Mouse (Mus musculus): ENCODE data around the gene Il12rb1. TPM values are rescaled to one million over a fixed set of nuclear protein-coding genes. Genes with fewer than 3 reads are reported as not detected.

Gene Il12rb1
- polyA plus RNA-seq, 1 experiment from 2014 or later, result 0.45 TPM

- no peak overlapping the region for H3K4me3 ChIP-seq (replicated peaks; ENCODE audit: low read depth, low read length)
- no peak for ATAC-seq (ENCODE audit: low FRiP score, low TSS enrichment)
- no peaks in the 10 kb centered on the region for H3K9me3 ChIP-seq (ENCODE audit: control insufficient read depth, low read length)
- H3K4me2 ChIP-seq (ENCODE audit: low read length), result no peak overlapping the region
- no peak overlapping the region for H3K9ac ChIP-seq (replicated peaks; ENCODE audit: low read length)
- peaks cover 13% of the 10 kb centered on the region for H3K4me1 ChIP-seq (ENCODE audit: control insufficient read depth, insufficient read depth, low read length)
- H3K36me3 ChIP-seq (ENCODE audit: control insufficient read depth, insufficient read depth, low read length), result peaks cover 18% of the 10 kb centered on the region
- no peak for DNase-seq
- WGBS, result 92% methylated on average over 41 of the region's 41 CpGs
- H3K27ac ChIP-seq (replicated peaks; ENCODE audit: low read depth, low read length), result no peak overlapping the region
- H3K27me3 ChIP-seq (ENCODE audit: control insufficient read depth, insufficient read depth, low read length), result no peaks in the 10 kb centered on the region
Observed at GRCm38 (mm10) chr8:70852595-70853231, 44.5 kb downstream of the Il12rb1 start.

GRCm38 (mm10) chr8:70853863-70854262, 45.6 kb downstream of the Il12rb1 start:
- Histone ChIP-seq H3K9ac (replicated peaks; ENCODE audit: low read length) (no peak overlapping the region), H3K27me3 (ENCODE audit: control insufficient read depth, insufficient read depth, low read length) (no peaks in the 10 kb centered on the region)
- 89% methylated on average over 2 of the region's 2 CpGs for WGBS

GRCm38 (mm10) chr8:70856028-70856427, 47.8 kb downstream of the Il12rb1 start:
- DNase-seq (no peak), ATAC-seq (ENCODE audit: low FRiP score, low TSS enrichment) (no peak)
- H3K9ac ChIP-seq (replicated peaks; ENCODE audit: low read length), result no peak overlapping the region
- peak overlapping the region; percentile 79 for H3K4me2 ChIP-seq (ENCODE audit: low read length)
- WGBS, result 72% methylated on average over 5 of the region's 5 CpGs
- peaks cover 9% of the 10 kb centered on the region; the same call in 1 of the 2 replicates for H3K36me3 ChIP-seq (ENCODE audit: control insufficient read depth, insufficient read depth, low read length)
- H3K4me3 ChIP-seq (replicated peaks; ENCODE audit: low read depth, low read length), result no peak overlapping the region
- H3K9me3 ChIP-seq (ENCODE audit: control insufficient read depth, low read length), result no peaks in the 10 kb centered on the region
- no peaks in the 10 kb centered on the region for H3K27me3 ChIP-seq (ENCODE audit: control insufficient read depth, insufficient read depth, low read length)
- no peak overlapping the region for H3K27ac ChIP-seq (replicated peaks; ENCODE audit: low read depth, low read length)
- H3K4me1 ChIP-seq (ENCODE audit: control insufficient read depth, insufficient read depth, low read length), result peaks cover 23% of the 10 kb centered on the region

More at GRCm38 (mm10) chr8:70853863-70854262, 45.6 kb downstream of the Il12rb1 start:
- ATAC-seq (ENCODE audit: low FRiP score, low TSS enrichment) (no peak), DNase-seq (no peak)
- no peak overlapping the region for H3K4me3 ChIP-seq (replicated peaks; ENCODE audit: low read depth, low read length)
- no peaks in the 10 kb centered on the region for H3K9me3 ChIP-seq (ENCODE audit: control insufficient read depth, low read length)
- H3K4me1 ChIP-seq (ENCODE audit: control insufficient read depth, insufficient read depth, low read length), result peaks cover 23% of the 10 kb centered on the region
- peaks cover 12% of the 10 kb centered on the region for H3K36me3 ChIP-seq (ENCODE audit: control insufficient read depth, insufficient read depth, low read length)
- H3K27ac ChIP-seq (replicated peaks; ENCODE audit: low read depth, low read length), result no peak overlapping the region
- H3K4me2 ChIP-seq (ENCODE audit: low read length), result no peak overlapping the region

DNA sequence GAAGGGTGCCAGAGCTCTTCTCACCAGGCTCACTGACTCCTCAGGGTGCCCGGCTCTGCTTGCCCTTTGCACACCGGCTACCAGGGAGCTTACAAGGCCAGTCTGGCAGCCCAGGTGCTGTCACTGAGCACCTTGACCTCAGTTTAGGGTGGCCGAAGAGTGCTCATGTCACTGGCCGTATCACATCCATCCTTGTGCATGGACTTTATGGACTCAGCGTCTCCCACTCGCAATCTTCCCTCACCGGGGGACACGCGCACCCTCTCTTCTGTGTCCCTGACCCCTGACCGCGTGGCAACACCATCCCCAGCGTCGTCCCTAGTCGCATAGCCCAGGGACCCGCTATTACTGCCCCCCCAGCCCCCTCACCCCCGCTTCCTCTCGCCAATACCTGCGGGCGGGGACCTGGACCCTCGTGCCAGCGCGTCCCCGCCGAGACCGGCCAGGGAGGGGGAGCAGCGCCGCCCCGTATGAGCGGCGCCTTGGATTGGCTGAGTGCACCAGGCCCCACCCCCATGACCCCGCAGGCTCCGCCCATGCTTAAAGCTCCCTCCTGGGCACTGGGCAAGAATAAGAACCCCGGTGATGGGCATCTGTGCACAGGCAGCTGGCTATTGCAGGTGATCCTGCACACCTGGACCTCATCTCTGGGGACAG, 48.4 kb downstream of the Il12rb1 start:
- peak overlapping the region; percentile 43 for H3K4me3 ChIP-seq (replicated peaks; ENCODE audit: low read depth, low read length)
- H3K27ac ChIP-seq (replicated peaks; ENCODE audit: low read depth, low read length), result no peak overlapping the region
- H3K4me2 ChIP-seq (ENCODE audit: low read length), result peak overlapping the region; percentile 79
- peak overlapping the region; percentile 59 for H3K9ac ChIP-seq (replicated peaks; ENCODE audit: low read length)
- ATAC-seq (ENCODE audit: low FRiP score, low TSS enrichment), result peak; percentile 79
- H3K9me3 ChIP-seq (ENCODE audit: control insufficient read depth, low read length), result no peaks in the 10 kb centered on the region
- peak; percentile 83 for DNase-seq
- WGBS, result 8% methylated on average over 33 of the region's 33 CpGs
- no peaks in the 10 kb centered on the region for H3K27me3 ChIP-seq (ENCODE audit: control insufficient read depth, insufficient read depth, low read length)
- peaks cover 25% of the 10 kb centered on the region for H3K4me1 ChIP-seq (ENCODE audit: control insufficient read depth, insufficient read depth, low read length)
- peaks cover 9% of the 10 kb centered on the region; the same call in 1 of the 2 replicates for H3K36me3 ChIP-seq (ENCODE audit: control insufficient read depth, insufficient read depth, low read length)

- WGBS, result 7% methylated on average over 4 of the region's 4 CpGs
- Histone ChIP-seq H3K4me1 (ENCODE audit: control insufficient read depth, insufficient read depth, low read length) (peaks cover 33% of the 10 kb centered on the region), H3K4me3 (replicated peaks; ENCODE audit: low read depth, low read length) (no peak overlapping the region), H3K27me3 (ENCODE audit: control insufficient read depth, insufficient read depth, low read length) (no peaks in the 10 kb centered on the region), H3K9me3 (ENCODE audit: control insufficient read depth, low read length) (no peaks in the 10 kb centered on the region), H3K9ac (replicated peaks; ENCODE audit: low read length) (0 out of 2 replicates have a peak overlapping the region, but pooled peaks have one; percentile 23), H3K4me2 (ENCODE audit: low read length) (no peak overlapping the region), H3K36me3 (ENCODE audit: control insufficient read depth, insufficient read depth, low read length) (peaks cover 9% of the 10 kb centered on the region; the same call in 1 of the 2 replicates), H3K27ac (replicated peaks; ENCODE audit: low read depth, low read length) (peak overlapping the region; percentile 55; the same call in 1 of the 2 replicates)
- 0 out of 2 replicates have a peak, but pooled peaks have one; percentile 19 for ATAC-seq (ENCODE audit: low FRiP score, low TSS enrichment)
- DNase-seq, result peak; percentile 65
Observed at GRCm38 (mm10) chr8:70857516-70857915, 49.3 kb downstream of the Il12rb1 start.

- H3K4me2 ChIP-seq (ENCODE audit: low read length), result peak within 1 kb of the TSS; percentile 98
- under 1% methylated on average over 55 of the region's 55 CpGs for WGBS
- H3K4me3 ChIP-seq (replicated peaks; ENCODE audit: low read depth, low read length), result peak within 1 kb of the TSS; percentile 64
- DNase-seq (peak; percentile 71), ATAC-seq (ENCODE audit: low FRiP score, low TSS enrichment) (0 out of 2 replicates have a peak, but pooled peaks have one; percentile 0)
- peak within 1 kb of the TSS; percentile 98 for H3K27ac ChIP-seq (replicated peaks; ENCODE audit: low read depth, low read length)
- H3K36me3 ChIP-seq (ENCODE audit: control insufficient read depth, insufficient read depth, low read length), result peaks cover 5% of the 10 kb centered on the region; the same call in 1 of the 2 replicates
- H3K4me1 ChIP-seq (ENCODE audit: control insufficient read depth, insufficient read depth, low read length), result peaks cover 39% of the 10 kb centered on the region
- no peaks in the 10 kb centered on the region for H3K9me3 ChIP-seq (ENCODE audit: control insufficient read depth, low read length)
- peak within 1 kb of the TSS; percentile 85 for H3K9ac ChIP-seq (replicated peaks; ENCODE audit: low read length)
- H3K27me3 ChIP-seq (ENCODE audit: control insufficient read depth, insufficient read depth, low read length), result no peaks in the 10 kb centered on the region
Observed at GRCm38 (mm10) chr8:70862824-70863641, 54.8 kb downstream of the Il12rb1 start, which contains the start of gene Kcnn1. Gene Kcnn1 (minus strand): TSS chr8:70863258.

GRCm38 (mm10) chr8:70863956-70864711, 55.9 kb downstream of the Il12rb1 start:
- Histone ChIP-seq H3K27me3 (ENCODE audit: control insufficient read depth, insufficient read depth, low read length) (no peaks in the 10 kb centered on the region), H3K9ac (replicated peaks; ENCODE audit: low read length) (peak overlapping the region; percentile 85), H3K4me2 (ENCODE audit: low read length) (peak overlapping the region; percentile 98), H3K36me3 (ENCODE audit: control insufficient read depth, insufficient read depth, low read length) (peaks cover 11% of the 10 kb centered on the region), H3K27ac (replicated peaks; ENCODE audit: low read depth, low read length) (peak overlapping the region; percentile 98), H3K4me3 (replicated peaks; ENCODE audit: low read depth, low read length) (peak overlapping the region; percentile 64), H3K9me3 (ENCODE audit: control insufficient read depth, low read length) (no peaks in the 10 kb centered on the region), H3K4me1 (ENCODE audit: control insufficient read depth, insufficient read depth, low read length) (peaks cover 44% of the 10 kb centered on the region)
- ATAC-seq (ENCODE audit: low FRiP score, low TSS enrichment), result no peak
- DNase-seq, result peak; percentile 81
- 1% methylated on average over 46 of the region's 46 CpGs for WGBS

Measured in midbrain, embryonic 14.5 days (tissue).